Mouse (Mus musculus) neural tube, embryonic 12.5 days (tissue): ENCODE data around the gene Gm49383. TPM values are rescaled to one million over a fixed set of nuclear protein-coding genes. Genes with fewer than 3 reads are reported as not detected.

Experiments
- ATAC-seq: fragments of 200-750 bp; cut with Nextera tagmentation; 2 replicates; pipeline ENCODE4 v1.8.0; 2017; ENCODE audit warnings: low read depth, mild to moderate bottlenecking, moderate TSS enrichment, moderate library complexity; ENCODE audit not compliant: low FRiP score
- H3K27ac ChIP-seq: fragments of 300-500 bp; sonication (generic); 2 replicates; pipeline ENCODE4 v1.5.1; 2016
- H3K27me3 ChIP-seq: fragments of 300-500 bp; sonication (generic); replicated peaks from 2 replicates; pipeline ENCODE4 v1.6.1; 2016; ENCODE audit warnings: mild to moderate bottlenecking
- H3K36me3 ChIP-seq: fragments of 300-500 bp; sonication (generic); 2 replicates; pipeline ENCODE4 v1.6.1; 2016; ENCODE audit warnings: mild to moderate bottlenecking
- H3K4me1 ChIP-seq: fragments of 300-500 bp; sonication (generic); 2 replicates; pipeline ENCODE4 v1.6.1; 2016
- H3K4me2 ChIP-seq: fragments of 300-500 bp; sonication (generic); replicated peaks from 2 replicates; pipeline ENCODE4 v1.6.1; 2016; ENCODE audit warnings: mild to moderate bottlenecking
- H3K4me3 ChIP-seq: fragments of 300-500 bp; sonication (generic); 2 replicates; pipeline ENCODE4 v1.5.1; 2016
- H3K9ac ChIP-seq: fragments of 300-500 bp; sonication (generic); 2 replicates; pipeline ENCODE4 v1.6.1; 2016; ENCODE audit warnings: mild to moderate bottlenecking
- H3K9me3 ChIP-seq: fragments of 300-500 bp; sonication (generic); 2 replicates; pipeline ENCODE4 v1.6.1; 2016; ENCODE audit warnings: mild to moderate bottlenecking
- WGBS: fragments of 180-500 bp; shearing (Covaris S2); methylation state at CpG from one replicate; pipeline ENCODE4 v1.1.7; 2016; 5-methylcytosine and 5-hydroxymethylcytosine counted together
- polyA plus RNA-seq: library from polyadenylated mRNA; unstranded; fragments of >200 nt; fragmentation: Nextera tagmentation; extraction: Ambion mirVana; gene quantifications from 2 replicates; pipeline ENCODE4 v1.2.1, GENCODE M21; 2016

The Gm49383 gene
- polyA plus RNA-seq, 1 experiment from 2014 or later = 26.6 TPM

DNA sequence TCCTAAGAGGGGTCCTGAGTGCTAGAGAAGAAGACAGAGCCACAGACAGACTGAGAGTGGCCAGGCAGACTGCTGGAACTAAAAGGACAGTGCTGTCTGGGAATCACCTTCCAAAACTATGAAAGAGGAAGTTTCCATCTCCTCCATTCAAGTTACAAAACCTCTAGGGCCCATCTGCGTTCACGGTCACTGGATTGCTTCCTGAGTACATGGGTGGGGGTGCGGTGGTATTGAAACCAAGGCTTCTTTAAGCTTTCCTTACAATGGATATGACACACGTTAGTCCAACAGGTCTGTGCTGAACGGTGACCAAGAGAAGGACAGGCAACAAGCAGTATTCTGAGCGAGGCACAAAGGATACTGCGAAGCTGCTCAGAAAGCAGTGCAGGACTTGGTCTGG lies 17.5 kb upstream of the Gm49383 start:
- no peak overlapping the region for H3K4me3 ChIP-seq
- ATAC-seq = no peak
- no peak overlapping the region for H3K9ac ChIP-seq
- no peak overlapping the region for H3K27ac ChIP-seq
- H3K4me1 ChIP-seq = no peaks in the 10 kb centered on the region
- 90% methylated on average over 7 of the region's 7 CpGs for WGBS
- H3K9me3 ChIP-seq = no peaks in the 10 kb centered on the region
- H3K4me2 ChIP-seq = no peak overlapping the region
- no peaks in the 10 kb centered on the region for H3K27me3 ChIP-seq
- H3K36me3 ChIP-seq = peaks cover 13% of the 10 kb centered on the region; the same call in 1 of the 2 replicates

GRCm38 (mm10) chr12:69213186-69213777 lies 16.4 kb upstream of the Gm49383 start:
- WGBS = 95% methylated on average over 13 of the region's 13 CpGs
- no peak overlapping the region for H3K4me2 ChIP-seq
- H3K9me3 ChIP-seq = no peaks in the 10 kb centered on the region
- no peaks in the 10 kb centered on the region for H3K4me1 ChIP-seq
- H3K36me3 ChIP-seq = peaks cover 9% of the 10 kb centered on the region; the same call in 1 of the 2 replicates
- ATAC-seq = no peak
- H3K4me3 ChIP-seq = no peak overlapping the region
- H3K27ac ChIP-seq = no peak overlapping the region
- H3K27me3 ChIP-seq = no peaks in the 10 kb centered on the region
- H3K9ac ChIP-seq = no peak overlapping the region

DNA sequence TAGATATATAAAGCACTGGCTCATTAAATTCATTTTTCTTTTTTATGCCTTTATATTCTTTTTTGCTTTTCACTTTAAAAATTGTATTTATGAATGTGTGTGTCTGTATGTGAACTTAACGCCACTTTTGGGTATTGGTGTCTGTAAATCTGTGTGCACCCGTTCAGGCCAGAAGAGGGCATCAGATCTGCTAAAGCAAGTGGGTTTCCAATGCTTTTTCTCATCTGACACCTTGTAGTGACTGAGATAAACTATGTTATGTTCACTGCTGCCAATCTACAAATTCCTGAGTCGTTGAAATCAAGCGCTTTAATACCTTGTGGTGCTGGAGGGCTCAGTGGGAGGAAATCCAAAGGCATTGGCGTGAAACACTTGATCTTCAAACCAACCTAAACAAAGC lies 14.2 kb upstream of the Gm49383 start:
- Histone ChIP-seq H3K4me3 (no peak overlapping the region), H3K27me3 (no peaks in the 10 kb centered on the region), H3K27ac (no peak overlapping the region), H3K36me3 (peaks cover 14% of the 10 kb centered on the region), H3K4me1 (no peaks in the 10 kb centered on the region), H3K4me2 (no peak overlapping the region), H3K9me3 (no peaks in the 10 kb centered on the region), H3K9ac (no peak overlapping the region)
- no peak for ATAC-seq
- WGBS = 87% methylated on average over 5 of the region's 5 CpGs

GRCm38 (mm10) chr12:69210056-69210979 lies 13.4 kb upstream of the Gm49383 start:
- Histone ChIP-seq H3K4me1 (no peaks in the 10 kb centered on the region), H3K27ac (no peak overlapping the region), H3K9ac (no peak overlapping the region), H3K27me3 (no peaks in the 10 kb centered on the region), H3K9me3 (no peaks in the 10 kb centered on the region), H3K4me3 (no peak overlapping the region), H3K4me2 (no peak overlapping the region), H3K36me3 (peaks cover 14% of the 10 kb centered on the region)
- 88% methylated on average over 18 of the region's 18 CpGs for WGBS
- ATAC-seq = no peak

GRCm38 (mm10) chr12:69208520-69208919 lies 11.6 kb upstream of the Gm49383 start:
- H3K9me3 ChIP-seq = no peaks in the 10 kb centered on the region
- 88% methylated on average over 2 of the region's 2 CpGs for WGBS
- H3K9ac ChIP-seq = no peak overlapping the region
- H3K4me1 ChIP-seq = no peaks in the 10 kb centered on the region
- H3K36me3 ChIP-seq = peaks cover 5% of the 10 kb centered on the region
- no peak overlapping the region for H3K4me2 ChIP-seq
- no peak overlapping the region for H3K4me3 ChIP-seq
- H3K27me3 ChIP-seq = no peaks in the 10 kb centered on the region
- no peak overlapping the region for H3K27ac ChIP-seq
- ATAC-seq = no peak

- no peak overlapping the region for H3K9ac ChIP-seq
- H3K27me3 ChIP-seq = no peaks in the 10 kb centered on the region
- no peak overlapping the region for H3K4me2 ChIP-seq
- no peak for ATAC-seq
- WGBS = 94% methylated on average over 7 of the region's 7 CpGs
- H3K4me1 ChIP-seq = no peaks in the 10 kb centered on the region
- no peak overlapping the region for H3K4me3 ChIP-seq
- H3K9me3 ChIP-seq = no peaks in the 10 kb centered on the region
- H3K36me3 ChIP-seq = peaks cover 5% of the 10 kb centered on the region
- H3K27ac ChIP-seq = no peak overlapping the region
These were observed 11.0 kb upstream of the Gm49383 start for GRCm38 (mm10) chr12:69207926-69208325.

DNA sequence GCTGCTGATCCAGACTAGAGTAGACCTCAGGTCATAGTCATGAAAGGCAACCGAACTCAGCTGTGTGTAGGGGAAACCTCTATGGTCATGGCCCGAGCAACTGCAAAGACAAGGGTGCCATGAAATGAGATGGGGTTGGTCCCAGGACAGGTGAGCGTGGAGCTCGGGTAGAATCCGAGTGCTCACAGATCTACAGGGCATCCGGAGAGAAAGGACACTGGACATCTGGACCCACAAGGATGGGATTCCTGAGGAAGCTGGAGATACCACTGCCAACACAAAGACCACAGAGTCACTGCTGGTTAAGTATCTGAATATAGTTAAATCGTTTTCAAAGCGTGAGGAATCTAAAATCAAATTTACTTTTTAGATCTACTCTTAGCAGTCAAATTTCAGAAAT lies 10.5 kb upstream of the Gm49383 start:
- Histone ChIP-seq H3K27me3 (no peaks in the 10 kb centered on the region), H3K4me3 (no peak overlapping the region), H3K9ac (no peak overlapping the region), H3K36me3 (peaks cover 6% of the 10 kb centered on the region), H3K4me1 (no peaks in the 10 kb centered on the region), H3K4me2 (no peak overlapping the region), H3K9me3 (no peaks in the 10 kb centered on the region), H3K27ac (no peak overlapping the region)
- WGBS = 94% methylated on average over 8 of the region's 8 CpGs
- ATAC-seq = no peak

DNA sequence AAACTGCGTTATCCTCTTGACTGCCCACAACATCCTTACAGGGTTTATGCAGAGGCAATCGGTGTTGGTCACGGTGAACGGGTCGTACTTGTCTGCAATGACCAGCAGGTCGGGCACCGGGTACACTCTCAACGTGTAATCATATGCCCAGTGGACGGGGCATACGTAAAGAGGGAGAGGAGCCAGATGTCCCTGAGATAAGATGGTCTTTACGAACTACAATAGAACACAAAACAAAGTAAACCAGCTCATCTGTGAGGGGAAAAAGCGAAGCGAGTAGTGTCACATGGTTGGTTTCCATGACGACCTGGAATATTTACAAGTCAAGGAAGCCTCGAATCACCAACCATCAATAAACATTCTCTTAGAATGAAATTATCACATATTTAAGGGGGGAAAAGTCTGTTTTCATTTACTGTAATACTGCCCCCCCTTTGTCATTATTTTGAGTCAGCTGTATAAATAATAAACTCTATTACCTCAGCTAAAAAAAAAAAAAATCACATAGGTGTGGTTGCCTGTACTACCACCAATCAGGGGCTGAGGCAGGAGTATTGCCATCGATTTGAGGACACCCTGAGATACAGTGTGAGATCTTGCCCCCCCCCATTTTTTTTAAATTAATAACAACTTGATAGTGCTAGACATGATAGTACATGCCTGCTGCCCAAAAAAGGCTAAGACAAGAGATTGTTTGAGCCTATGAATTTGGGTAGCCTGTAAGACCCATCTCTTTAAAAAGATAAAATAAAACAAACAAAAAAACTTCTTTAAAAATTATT lies 7.3 kb upstream of the Gm49383 start, which contains the start of gene Gm49384:
Gene Gm49384 (minus strand): TSS at position 216 of the 782 bp plus-strand sequence.
- H3K36me3 ChIP-seq = peaks cover 22% of the 10 kb centered on the region
- no peaks in the 10 kb centered on the region for H3K9me3 ChIP-seq
- no peak within 1 kb of the TSS for H3K4me2 ChIP-seq
- no peaks in the 10 kb centered on the region for H3K27me3 ChIP-seq
- H3K9ac ChIP-seq = no peak within 1 kb of the TSS
- peaks cover 1% of the 10 kb centered on the region; the same call in 1 of the 2 replicates for H3K4me1 ChIP-seq
- H3K27ac ChIP-seq = no peak within 1 kb of the TSS
- 74% methylated on average over 16 of the region's 16 CpGs for WGBS
- ATAC-seq = no peak; the same call in 1 of the 2 replicates
- H3K4me3 ChIP-seq = no peak within 1 kb of the TSS

DNA sequence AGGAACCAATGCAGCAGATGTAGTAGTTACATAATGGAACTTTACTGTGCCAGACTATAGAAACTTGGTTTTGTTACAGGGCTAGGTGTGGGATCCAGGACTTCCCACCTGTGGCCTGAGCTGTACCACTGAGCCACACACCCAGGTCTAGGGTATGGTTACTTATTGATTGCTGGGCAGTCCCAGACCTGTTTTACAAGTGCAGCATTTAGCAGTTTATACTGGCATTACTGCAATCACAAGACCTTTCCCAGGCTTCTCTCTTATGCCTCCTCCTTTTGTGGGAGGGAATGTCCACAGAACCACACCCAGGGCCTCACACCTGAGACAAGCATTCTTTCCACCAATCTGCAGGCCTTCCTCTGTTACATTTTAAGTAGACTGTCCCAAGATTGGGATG lies 2.1 kb upstream of the Gm49383 start:
- H3K9me3 ChIP-seq = no peaks in the 10 kb centered on the region
- H3K27ac ChIP-seq = no peak overlapping the region
- no peaks in the 10 kb centered on the region for H3K27me3 ChIP-seq
- H3K36me3 ChIP-seq = peaks cover 21% of the 10 kb centered on the region
- no peak for ATAC-seq
- H3K9ac ChIP-seq = no peak overlapping the region
- H3K4me2 ChIP-seq = peak overlapping the region; percentile 97
- no peak overlapping the region for H3K4me3 ChIP-seq
- peaks cover 24% of the 10 kb centered on the region for H3K4me1 ChIP-seq

- ATAC-seq = peak; percentile 30
- H3K4me1 ChIP-seq = peaks cover 24% of the 10 kb centered on the region
- H3K27me3 ChIP-seq = no peaks in the 10 kb centered on the region
- H3K4me2 ChIP-seq = peak within 1 kb of the TSS; percentile 97
- H3K4me3 ChIP-seq = peak within 1 kb of the TSS; percentile 89
- H3K36me3 ChIP-seq = peaks cover 21% of the 10 kb centered on the region
- under 1% methylated on average over 18 of the region's 18 CpGs for WGBS
- peak within 1 kb of the TSS; percentile 86 for H3K9ac ChIP-seq
- peak within 1 kb of the TSS; percentile 81 for H3K27ac ChIP-seq
- no peaks in the 10 kb centered on the region for H3K9me3 ChIP-seq
These were observed 1.2 kb upstream of the Gm49383 start, which contains the start of gene Dnaaf2 for GRCm38 (mm10) chr12:69198164-69198535. Gene Dnaaf2, minus strand, starts transcription at chr12:69198429.

GRCm38 (mm10) chr12:69197378-69198163 lies 667 bp upstream of the Gm49383 start:
- no peaks in the 10 kb centered on the region for H3K9me3 ChIP-seq
- H3K36me3 ChIP-seq = peaks cover 21% of the 10 kb centered on the region
- no peaks in the 10 kb centered on the region for H3K27me3 ChIP-seq
- peak overlapping the region; percentile 97 for H3K4me2 ChIP-seq
- peak overlapping the region; percentile 89 for H3K4me3 ChIP-seq
- H3K27ac ChIP-seq = peak overlapping the region; percentile 81
- H3K9ac ChIP-seq = peak overlapping the region; percentile 86
- ATAC-seq = peak; percentile 78
- under 1% methylated on average over 93 of the region's 94 CpGs for WGBS
- H3K4me1 ChIP-seq = peaks cover 24% of the 10 kb centered on the region
